Mouse (Mus musculus) kidney, postnatal 0 days (tissue): ENCODE results near the gene Pla2g3. TPM values are rescaled to one million over a fixed set of nuclear protein-coding genes. Genes with fewer than 3 reads are reported as not detected.

ENCODE experiments used
- ATAC-seq: fragments of 200-750 bp; cut with Nextera tagmentation; replicated peaks from 2 replicates; pipeline ENCODE4 v1.8.0; 2017; ENCODE audit warnings: low read depth, moderate number of reproducible peaks, moderate TSS enrichment, moderate library complexity; ENCODE audit not compliant: low FRiP score
- DNase-seq: peaks from one replicate; pipeline ENCODE4 v3.0.0-alpha.2; 2016; ENCODE audit warnings: low spot score
- H3K27ac ChIP-seq: fragments of 300-500 bp; sonication (generic); 2 replicates; pipeline ENCODE4 v1.5.1; 2014; ENCODE audit warnings: mild to moderate bottlenecking
- H3K27me3 ChIP-seq: fragments of 300-500 bp; sonication (generic); 2 replicates; pipeline ENCODE4 v1.6.1; 2014; ENCODE audit warnings: low read length, mixed read lengths; ENCODE audit not compliant: insufficient read depth
- H3K36me3 ChIP-seq: fragments of 300-500 bp; sonication (generic); 2 replicates; pipeline ENCODE4 v1.6.1; 2014; ENCODE audit warnings: low read length, mixed read lengths; ENCODE audit not compliant: insufficient read depth
- H3K4me1 ChIP-seq: fragments of 300-500 bp; sonication (generic); replicated peaks from 2 replicates; pipeline ENCODE4 v1.6.1; 2014; ENCODE audit warnings: antibody characterized with exemption, low read length, mixed read lengths; ENCODE audit not compliant: insufficient read depth
- H3K4me2 ChIP-seq: fragments of 300-500 bp; sonication (generic); 2 replicates; pipeline ENCODE4 v1.6.1; 2014; ENCODE audit warnings: mild to moderate bottlenecking, low read length, moderate library complexity, mixed read lengths
- H3K4me3 ChIP-seq: fragments of 300-500 bp; sonication (generic); replicated peaks from 2 replicates; pipeline ENCODE4 v1.5.1; 2014; ENCODE audit warnings: low read depth, low read length
- H3K9ac ChIP-seq: fragments of 300-500 bp; sonication (generic); 2 replicates; pipeline ENCODE4 v1.6.1; 2014; ENCODE audit warnings: low read depth, low read length
- H3K9me3 ChIP-seq: fragments of 300-500 bp; sonication (generic); replicated peaks from 2 replicates; pipeline ENCODE4 v1.6.1; 2016; ENCODE audit warnings: low read length, inconsistent platforms, mixed read lengths
- CTCF ChIP-seq: IDR thresholded peaks from 2 replicates; pipeline ENCODE4 v1.5.1; 2016; ENCODE audit warnings: antibody characterized with exemption, low read depth, mild to moderate bottlenecking, moderate library complexity
- WGBS: fragments of 180-500 bp; shearing (Covaris S2); extraction: QIAGEN DNeasy Blood & Tissue Kit; methylation state at CpG from one replicate; pipeline ENCODE4 v1.1.7; 2014; 5-methylcytosine and 5-hydroxymethylcytosine counted together
- polyA plus RNA-seq: library from polyadenylated mRNA; unstranded; fragments of >200 nt; fragmentation: Nextera tagmentation; extraction: Ambion mirVana; gene quantifications from 2 replicates; pipeline ENCODE4 v1.2.1, GENCODE M21; 2015

The Pla2g3 gene
- polyA plus RNA-seq, 1 experiment from 2014 or later: 0.25 TPM

GRCm38 (mm10) chr11:3528208-3528607, 40.1 kb downstream of the Pla2g3 start:
- DNase-seq (no peak), ATAC-seq (no peak)
- H3K4me2 ChIP-seq: no peak overlapping the region
- no peaks in the 10 kb centered on the region for H3K27me3 ChIP-seq
- no peak overlapping the region for H3K9ac ChIP-seq
- no peak overlapping the region for H3K4me3 ChIP-seq
- no peaks in the 10 kb centered on the region for H3K9me3 ChIP-seq
- TF ChIP-seq CTCF: no peak
- H3K4me1 ChIP-seq: no peaks in the 10 kb centered on the region
- H3K27ac ChIP-seq: no peak overlapping the region
- 93% methylated on average over 6 of the region's 6 CpGs for WGBS
- peaks cover 95% of the 10 kb centered on the region for H3K36me3 ChIP-seq

GRCm38 (mm10) chr11:3529476-3530252, 41.6 kb downstream of the Pla2g3 start:
- Histone ChIP-seq H3K9me3 (no peaks in the 10 kb centered on the region), H3K4me2 (no peak overlapping the region), H3K27me3 (no peaks in the 10 kb centered on the region), H3K36me3 (peaks cover 85% of the 10 kb centered on the region), H3K4me1 (no peaks in the 10 kb centered on the region), H3K27ac (no peak overlapping the region), H3K9ac (no peak overlapping the region), H3K4me3 (no peak overlapping the region)
- DNase-seq: no peak
- 70% methylated on average over 20 of the region's 20 CpGs for WGBS
- ATAC-seq: peak; percentile 47
- no peak for TF ChIP-seq CTCF

GRCm38 (mm10) chr11:3530731-3531130, 42.6 kb downstream of the Pla2g3 start:
- TF ChIP-seq CTCF: no peak
- WGBS: 83% methylated on average over 3 of the region's 3 CpGs
- Histone ChIP-seq H3K27ac (no peak overlapping the region), H3K36me3 (peaks cover 76% of the 10 kb centered on the region), H3K4me1 (peaks cover 6% of the 10 kb centered on the region), H3K4me3 (no peak overlapping the region), H3K9ac (no peak overlapping the region), H3K27me3 (no peaks in the 10 kb centered on the region), H3K4me2 (no peak overlapping the region), H3K9me3 (no peaks in the 10 kb centered on the region)
- ATAC-seq (no peak), DNase-seq (no peak)

GRCm38 (mm10) chr11:3531634-3532033, 43.5 kb downstream of the Pla2g3 start:
- H3K36me3 ChIP-seq: peaks cover 68% of the 10 kb centered on the region
- 83% methylated on average over 6 of the region's 6 CpGs for WGBS
- DNase-seq (no peak), ATAC-seq (no peak)
- no peaks in the 10 kb centered on the region for H3K9me3 ChIP-seq
- no peaks in the 10 kb centered on the region for H3K27me3 ChIP-seq
- no peak overlapping the region for H3K9ac ChIP-seq
- peaks cover 15% of the 10 kb centered on the region for H3K4me1 ChIP-seq
- H3K27ac ChIP-seq: no peak overlapping the region
- no peak overlapping the region for H3K4me2 ChIP-seq
- H3K4me3 ChIP-seq: no peak overlapping the region
- TF ChIP-seq CTCF: peak; percentile 48

- H3K4me2 ChIP-seq: no peak overlapping the region
- no peak overlapping the region for H3K27ac ChIP-seq
- H3K4me1 ChIP-seq: peaks cover 20% of the 10 kb centered on the region
- H3K36me3 ChIP-seq: peaks cover 63% of the 10 kb centered on the region
- H3K9ac ChIP-seq: no peak overlapping the region
- H3K9me3 ChIP-seq: no peaks in the 10 kb centered on the region
- DNase-seq (no peak), ATAC-seq (no peak)
- H3K4me3 ChIP-seq: no peak overlapping the region
- no peaks in the 10 kb centered on the region for H3K27me3 ChIP-seq
- TF ChIP-seq CTCF: no peak
- WGBS: 83% methylated on average over 16 of the region's 16 CpGs
Observed at GRCm38 (mm10) chr11:3532101-3532931, 44.2 kb downstream of the Pla2g3 start.

GRCm38 (mm10) chr11:3533406-3533932, 45.4 kb downstream of the Pla2g3 start:
- Histone ChIP-seq H3K9me3 (no peaks in the 10 kb centered on the region), H3K27me3 (no peaks in the 10 kb centered on the region), H3K9ac (no peak overlapping the region), H3K4me3 (no peak overlapping the region), H3K4me2 (no peak overlapping the region), H3K27ac (no peak overlapping the region), H3K36me3 (peaks cover 52% of the 10 kb centered on the region), H3K4me1 (peaks cover 30% of the 10 kb centered on the region)
- no peak for DNase-seq
- no peak for ATAC-seq
- WGBS: 81% methylated on average over 17 of the region's 17 CpGs
- TF ChIP-seq CTCF: no peak
